Mouse (Mus musculus) MEL (cell line): ENCODE results near the gene Vsx2.

ENCODE experiments used
- CTCF ChIP-seq, 3 experiments: IDR thresholded peaks in 2 of 3; conservative IDR thresholded peaks in 1 of 3; 2 replicates each; pipeline ENCODE4 v1.5.1; 2011 to 2012; ENCODE audit warnings: low read length in 3 of 3, low read depth in 2 of 3, mild to moderate bottlenecking in 2 of 3, improper control_type of control experiment in 1 of 3, inconsistent platforms in 1 of 3, mixed read lengths in 1 of 3, moderate library complexity in 1 of 3; ENCODE audit not compliant: control insufficient read depth in 1 of 3, insufficient read depth in 1 of 3, poor library complexity in 1 of 3, severe bottlenecking in 1 of 3
- GATA1 ChIP-seq: IDR thresholded peaks from 2 replicates; pipeline ENCODE4 v1.6.1; 2011; ENCODE audit warnings: low read depth, low read length, improper control_type of control experiment
- MAFK ChIP-seq: IDR thresholded peaks from 2 replicates; pipeline ENCODE4 v1.6.1; 2011; ENCODE audit warnings: low read depth, mild to moderate bottlenecking, low read length, improper control_type of control experiment, borderline replicate concordance
- MAZ ChIP-seq: IDR thresholded peaks from 2 replicates; pipeline ENCODE4 v1.6.1; 2012; ENCODE audit warnings: low read depth, mild to moderate bottlenecking, inconsistent platforms, low read length, improper control_type of control experiment
- TAL1 ChIP-seq: IDR thresholded peaks from 2 replicates; pipeline ENCODE4 v1.6.1; 2012; ENCODE audit warnings: mild to moderate bottlenecking, inconsistent platforms, low read length, moderate library complexity, mixed read lengths
- TBP ChIP-seq: IDR thresholded peaks from 2 replicates; pipeline ENCODE4 v1.8.0; 2011; ENCODE audit warnings: low read depth, low read length, improper control_type of control experiment
- TCF12 ChIP-seq: IDR thresholded peaks from 2 replicates; pipeline ENCODE4 v1.6.1; 2014; ENCODE audit warnings: low read depth, mild to moderate bottlenecking, inconsistent platforms, low read length, improper control_type of control experiment, moderate library complexity
- ZC3H11A ChIP-seq: IDR thresholded peaks from 2 replicates; pipeline ENCODE4 v1.6.1; 2012; ENCODE audit warnings: low read depth, mild to moderate bottlenecking, inconsistent platforms, low read length, improper control_type of control experiment

GRCm38 (mm10) chr12:84548251-84548650 is 21.3 kb upstream of the Vsx2 start:
- TF ChIP-seq CTCF (IDR thresholded peaks at IDR 0.05 in 2 of 3, conservative IDR thresholded peaks at IDR 0.05 in 1 of 3; ENCODE audit: control insufficient read depth in 1 of 3, insufficient read depth in 1 of 3, low read depth in 2 of 3, low read length in 3 of 3, poor library complexity in 1 of 3, severe bottlenecking in 1 of 3) (no peak), MAZ (no peak), TAL1 (no peak), ZC3H11A (no peak), TCF12 (no peak), GATA1 (no peak), MAFK (no peak), TBP (no peak)
